Mouse (Mus musculus) CH12.LX (cell line): ENCODE measurements around the gene Rpap1. TPM values are rescaled to one million over a fixed set of nuclear protein-coding genes. Genes with fewer than 3 reads are reported as not detected.

Source experiments
- DNase-seq: peaks from one replicate; pipeline ENCODE4 v3.0.0-alpha.2; 2013; ENCODE audit errors: extremely low read depth
- H3K27ac ChIP-seq: 2 replicates; pipeline ENCODE4 v1.5.1; 2012; ENCODE audit warnings: low read depth, mild to moderate bottlenecking, control low read depth, moderate library complexity; ENCODE audit not compliant: insufficient read depth
- H3K27me3 ChIP-seq: replicated peaks from 2 replicates; pipeline ENCODE3; 2012; ENCODE audit warnings: inconsistent platforms
- H3K36me3 ChIP-seq, 2 experiments: replicated peaks in 1 of 2; 2 replicates each; pipeline versions ENCODE3 to v1.6.1; 2012; ENCODE audit warnings: inconsistent platforms in 1 of 2, low read length in 1 of 2, mild to moderate bottlenecking in 1 of 2, mixed read lengths in 1 of 2, moderate library complexity in 1 of 2; ENCODE audit not compliant: control insufficient read depth in 1 of 2, insufficient read depth in 1 of 2
- H3K4me1 ChIP-seq, 2 experiments: 2 replicates each; pipeline ENCODE4 v1.6.1; 2012; ENCODE audit warnings: inconsistent platforms in 1 of 2, moderate library complexity in 1 of 2; ENCODE audit not compliant: insufficient read depth in 2 of 2, control insufficient read depth in 1 of 2
- H3K4me2 ChIP-seq: 2 replicates; pipeline ENCODE4 v1.6.1; 2012; ENCODE audit warnings: low read depth, mild to moderate bottlenecking, control low read depth; ENCODE audit not compliant: poor library complexity, insufficient read depth, severe bottlenecking
- H3K4me3 ChIP-seq, 3 experiments: fragments of 150-350 bp in 1 of 3; sonication (generic) in 1 of 3; replicated peaks in 1 of 3; 2 replicates each; pipeline versions ENCODE3 to v1.5.1; 2011 to 2012; ENCODE audit warnings: low read depth in 2 of 3, low read length in 2 of 3, mild to moderate bottlenecking in 2 of 3, moderate library complexity in 2 of 3, control low read depth in 1 of 3, improper control_type of control experiment in 1 of 3, inconsistent platforms in 1 of 3, mixed read lengths in 1 of 3; ENCODE audit not compliant: poor library complexity in 1 of 3
- H3K79me2 ChIP-seq: replicated peaks from 2 replicates; pipeline ENCODE4 v1.6.1; 2012; ENCODE audit warnings: mild to moderate bottlenecking, moderate library complexity; ENCODE audit not compliant: control insufficient read depth, poor library complexity, insufficient read depth, severe bottlenecking; ENCODE audit errors: extremely low read depth
- H3K9ac ChIP-seq: 2 replicates; pipeline ENCODE4 v1.6.1; 2012; ENCODE audit warnings: low read depth, mild to moderate bottlenecking, control low read depth, moderate library complexity; ENCODE audit not compliant: insufficient read depth
- H3K9me3 ChIP-seq: replicated peaks from 2 replicates; pipeline ENCODE3; 2012; ENCODE audit warnings: low read length, inconsistent platforms, mixed read lengths
- BHLHE40 ChIP-seq: IDR thresholded peaks from 2 replicates; pipeline ENCODE4 v1.6.1; 2011; ENCODE audit warnings: mild to moderate bottlenecking, low read depth, low read length, improper control_type of control experiment
- CHD1 ChIP-seq: IDR thresholded peaks from 2 replicates; pipeline ENCODE4 v1.6.1; 2012; ENCODE audit warnings: low read depth, low read length, improper control_type of control experiment, inconsistent platforms
- E2F4 ChIP-seq: IDR thresholded peaks from 2 replicates; pipeline ENCODE4 v1.6.1; 2011; ENCODE audit warnings: low read depth, low read length, improper control_type of control experiment; ENCODE audit not compliant: insufficient replicate concordance
- EP300 ChIP-seq: IDR thresholded peaks from 2 replicates; pipeline ENCODE4 v1.6.1; 2011; ENCODE audit warnings: low read length, improper control_type of control experiment
- ETS1 ChIP-seq: conservative IDR thresholded peaks from 2 replicates; pipeline ENCODE4 v1.6.1; 2012; ENCODE audit warnings: low read depth, mild to moderate bottlenecking, inconsistent platforms, low read length, improper control_type of control experiment, moderate library complexity
- GABPA ChIP-seq: IDR thresholded peaks from 2 replicates; pipeline ENCODE4 v1.6.1; 2012; ENCODE audit warnings: low read depth, low read length, improper control_type of control experiment, inconsistent platforms; ENCODE audit not compliant: insufficient replicate concordance
- HCFC1 ChIP-seq: IDR thresholded peaks from 2 replicates; pipeline ENCODE4 v1.6.1; 2012; ENCODE audit warnings: low read depth, mild to moderate bottlenecking, inconsistent platforms, low read length, improper control_type of control experiment
- IRF4 ChIP-seq: IDR thresholded peaks from 2 replicates; pipeline ENCODE4 v1.6.1; 2014; ENCODE audit warnings: low read depth, mild to moderate bottlenecking, inconsistent platforms, low read length, improper control_type of control experiment
- JUN ChIP-seq: IDR thresholded peaks from 2 replicates; pipeline ENCODE4 v1.6.1; 2011; ENCODE audit warnings: low read depth, mild to moderate bottlenecking, low read length, improper control_type of control experiment, moderate library complexity; ENCODE audit not compliant: insufficient read depth
- MEF2A ChIP-seq: IDR thresholded peaks from 2 replicates; pipeline ENCODE4 v1.6.1; 2014; ENCODE audit warnings: low read depth, mild to moderate bottlenecking, inconsistent platforms, low read length, improper control_type of control experiment, borderline replicate concordance
- NELFE ChIP-seq: IDR thresholded peaks from 2 replicates; pipeline ENCODE4 v1.6.1; 2011; ENCODE audit warnings: low read depth, low read length, improper control_type of control experiment
- RAD21 ChIP-seq: IDR thresholded peaks from 2 replicates; pipeline ENCODE4 v1.6.1; 2011; ENCODE audit warnings: low read depth, mild to moderate bottlenecking, low read length, improper control_type of control experiment, moderate library complexity
- SIN3A ChIP-seq: IDR thresholded peaks from 2 replicates; pipeline ENCODE4 v1.6.1; 2012; ENCODE audit warnings: low read length, improper control_type of control experiment, inconsistent platforms
- SMC3 ChIP-seq: IDR thresholded peaks from 2 replicates; pipeline ENCODE4 v1.6.1; 2011; ENCODE audit warnings: low read depth, low read length, improper control_type of control experiment
- TBP ChIP-seq: conservative IDR thresholded peaks from 2 replicates; pipeline ENCODE4 v1.6.1; 2011; ENCODE audit warnings: low read depth, low read length, improper control_type of control experiment
- TCF12 ChIP-seq: IDR thresholded peaks from 2 replicates; pipeline ENCODE4 v1.6.1; 2014; ENCODE audit warnings: low read depth, mild to moderate bottlenecking, inconsistent platforms, low read length, improper control_type of control experiment
- UBTF ChIP-seq: IDR thresholded peaks from 2 replicates; pipeline ENCODE4 v1.6.1; 2012; ENCODE audit warnings: low read depth, mild to moderate bottlenecking, inconsistent platforms, low read length, improper control_type of control experiment, moderate library complexity
- USF1 ChIP-seq: IDR thresholded peaks from 2 replicates; pipeline ENCODE4 v1.6.1; 2014; ENCODE audit warnings: low read depth, mild to moderate bottlenecking, inconsistent platforms, low read length, improper control_type of control experiment
- USF2 ChIP-seq: conservative IDR thresholded peaks from 2 replicates; pipeline ENCODE4 v1.6.1; 2011; ENCODE audit warnings: low read depth, low read length, improper control_type of control experiment
- ZKSCAN1 ChIP-seq: IDR thresholded peaks from 2 replicates; pipeline ENCODE4 v1.6.1; 2012; ENCODE audit warnings: low read depth, inconsistent platforms, low read length, improper control_type of control experiment, borderline replicate concordance
- ZMIZ1 ChIP-seq: IDR thresholded peaks from 2 replicates; pipeline ENCODE4 v1.6.1; 2012; ENCODE audit warnings: low read depth, mild to moderate bottlenecking, inconsistent platforms, low read length, improper control_type of control experiment
- dilution Hi-C: fragments of 300-500 bp; cut with MboI; formaldehyde crosslinking; loops from 2 replicates; pipeline ENCODE4 v1.14.3; 2020; ENCODE audit warnings: low sequenced_read_pairs; ENCODE audit not compliant: extremely low pct_unique_long_range_greater_than_20kb, extremely low pct_ligation_motif_present
- in situ Hi-C: fragments of 300-500 bp; cut with MboI; formaldehyde crosslinking; loops from 3 replicates; pipeline ENCODE4 v1.14.3; 2019; ENCODE audit warnings: low sequenced_read_pairs, low pct_ligation_motif_present, low pct_unique_long_range_greater_than_20kb, mixed read lengths
- polyA plus RNA-seq: library from polyadenylated mRNA; unstranded; fragments of >175 nt; gene quantifications from 2 replicates; pipeline ENCODE4 v1.2.1, GENCODE M21; 2012; ENCODE audit warnings: low read depth; ENCODE audit not compliant: insufficient read length
- total RNA-seq, 2 experiments: library from RNA; depleted of rRNA; stranded (reverse); fragments of 300-350 nt in 1 of 2; fragments of >200 nt in 1 of 2; gene quantifications; 2 replicates each; pipeline ENCODE4 v1.2.3; 2012 to 2014

Gene Rpap1
- total and polyA plus RNA-seq, 3 experiments: 8.5 to 34.7 (median 31.8) TPM

DNA sequence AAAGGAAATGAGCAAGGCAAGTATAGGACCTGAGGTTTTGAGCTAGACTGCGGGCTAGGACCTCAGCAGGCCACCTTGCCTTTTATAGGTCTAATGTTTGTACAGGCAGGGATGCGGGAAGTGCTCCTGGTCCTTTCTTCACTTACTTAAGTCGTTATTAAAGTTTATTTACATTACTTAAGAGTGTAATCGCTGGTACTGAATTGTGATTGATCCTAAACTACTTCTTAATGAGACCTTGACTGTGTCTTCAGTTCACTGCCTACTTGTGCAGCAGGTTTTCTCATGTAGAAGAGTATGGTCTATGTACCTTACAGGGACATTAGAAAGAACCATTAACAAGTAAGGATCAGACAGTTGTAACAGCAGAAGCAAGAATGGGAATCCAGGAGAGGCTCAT lies 56.6 kb downstream of the Rpap1 start:
- dilution Hi-C loops: no loop called here
- H3K4me1 ChIP-seq: no peaks in the 10 kb centered on the region

DNA sequence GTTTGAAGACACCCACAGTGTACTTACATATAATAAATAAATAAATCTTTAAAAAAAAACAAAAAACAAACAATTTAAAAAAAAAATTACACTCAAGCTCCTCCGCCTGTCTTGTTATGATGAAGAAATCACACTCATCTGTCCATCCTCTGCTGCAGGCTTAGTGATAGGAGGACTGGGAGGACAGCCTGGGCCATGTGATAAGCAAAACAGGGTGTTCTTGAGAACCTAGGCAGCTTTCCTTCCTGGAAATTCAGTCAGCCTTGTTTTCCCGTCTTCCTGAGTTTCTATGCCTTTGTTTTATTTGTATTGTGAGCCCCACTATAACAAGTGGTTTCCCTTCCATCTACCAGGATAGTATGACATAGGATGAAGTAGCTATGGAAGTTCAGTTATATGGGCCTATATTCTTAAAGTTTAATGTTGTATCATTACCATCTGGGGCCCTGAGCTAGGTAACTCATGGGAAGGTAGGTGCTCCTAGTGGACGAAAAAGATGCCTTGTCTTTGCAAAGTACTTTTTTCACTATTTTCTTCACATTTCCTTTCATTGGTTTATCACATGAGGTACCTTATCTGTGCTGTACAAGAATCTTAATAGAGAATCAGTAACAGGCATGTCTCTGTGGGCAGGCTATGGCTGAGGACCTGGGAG lies 59.4 kb downstream of the Rpap1 start:
- H3K4me2 ChIP-seq: no peak overlapping the region
- H3K9me3 ChIP-seq: no peaks in the 10 kb centered on the region
- no peaks in the 10 kb centered on the region for H3K79me2 ChIP-seq
- no peak overlapping the region for H3K4me3 ChIP-seq
- no peaks in the 10 kb centered on the region for H3K27me3 ChIP-seq
- H3K9ac ChIP-seq: no peak overlapping the region
- peaks cover 60 to 89% of the 10 kb centered on the region in 2 experiments for H3K36me3 ChIP-seq
- in situ Hi-C loops: no loop called here
- H3K27ac ChIP-seq: no peak overlapping the region
- dilution Hi-C loops: no loop called here
- H3K4me1 ChIP-seq: no peaks in the 10 kb centered on the region
- DNase-seq: no peak
- TF ChIP-seq USF1 (no peak), BHLHE40 (no peak), GABPA (no peak), SMC3 (no peak), E2F4 (no peak), CHD1 (no peak), RAD21 (no peak), TCF12 (no peak), SIN3A (no peak), TBP (no peak), JUN (no peak), IRF4 (no peak), USF2 (no peak), ZMIZ1 (no peak), UBTF (no peak), HCFC1 (no peak)

More for the DNA sequence above, 56.6 kb downstream of the Rpap1 start:
- in situ Hi-C loops: no loop called here
- Histone ChIP-seq H3K36me3 (peaks cover 61 to 92% of the 10 kb centered on the region in 2 experiments), H3K9ac (no peak overlapping the region), H3K79me2 (no peaks in the 10 kb centered on the region), H3K4me2 (no peak overlapping the region), H3K9me3 (no peaks in the 10 kb centered on the region), H3K4me3 (no peak overlapping the region), H3K27me3 (no peaks in the 10 kb centered on the region), H3K27ac (no peak overlapping the region)
- TF ChIP-seq EP300: no peak
- no peak for TF ChIP-seq GABPA
- no peak for TF ChIP-seq UBTF
- TF ChIP-seq ETS1: no peak
- no peak for TF ChIP-seq MEF2A
- no peak for TF ChIP-seq ZMIZ1
- no peak for TF ChIP-seq SIN3A
- TF ChIP-seq ZKSCAN1: no peak
- TF ChIP-seq SMC3: no peak
- no peak for TF ChIP-seq NELFE
- TF ChIP-seq JUN: no peak
- DNase-seq: no peak
